Mouse (Mus musculus) MEL-GATA-1-ER (cell line): ENCODE measurements at regions not wholly inside any gene's neighbourhood (a gene's known extent, or its start where the extent isn't known, plus 50 kb on each side); places are given as distances from the start of the nearest gene placed in this dataset.

ENCODE experiments used
- DNase-seq: peaks from one replicate; pipeline ENCODE4 v3.0.0-alpha.2; 2012; ENCODE audit warnings: low read depth; ENCODE audit errors: extremely low read depth

- DNase-seq = no peak
Observed at GRCm38 (mm10) chr9:93130561-93130960, 588.5 kb downstream of the Plod2 start.

- DNase-seq = no peak
Observed at GRCm38 (mm10) chr9:93131620-93132200, 589.7 kb downstream of the Plod2 start.

- no peak for DNase-seq
Observed at GRCm38 (mm10) chr9:93136349-93136748, 594.3 kb downstream of the Plod2 start.

- no peak for DNase-seq
Observed at GRCm38 (mm10) chr9:93170071-93170470, 628.0 kb downstream of the Plod2 start.

GRCm38 (mm10) chr9:93186638-93187037, 644.6 kb downstream of the Plod2 start:
- no peak for DNase-seq

GRCm38 (mm10) chr9:93232562-93232961, 690.5 kb downstream of the Plod2 start:
- no peak for DNase-seq

- no peak for DNase-seq
Observed at GRCm38 (mm10) chr9:93252146-93252545, 710.1 kb downstream of the Plod2 start.

GRCm38 (mm10) chr9:93297332-93297731, 755.3 kb downstream of the Plod2 start:
- no peak for DNase-seq

GRCm38 (mm10) chr9:93306753-93307152, 764.7 kb downstream of the Plod2 start:
- no peak for DNase-seq

GRCm38 (mm10) chr9:93328997-93329682, 787.1 kb downstream of the Plod2 start:
- no peak for DNase-seq
